Comparison of ENCODE assay signal across 21 mouse cellular contexts in the genomic region with DNA sequence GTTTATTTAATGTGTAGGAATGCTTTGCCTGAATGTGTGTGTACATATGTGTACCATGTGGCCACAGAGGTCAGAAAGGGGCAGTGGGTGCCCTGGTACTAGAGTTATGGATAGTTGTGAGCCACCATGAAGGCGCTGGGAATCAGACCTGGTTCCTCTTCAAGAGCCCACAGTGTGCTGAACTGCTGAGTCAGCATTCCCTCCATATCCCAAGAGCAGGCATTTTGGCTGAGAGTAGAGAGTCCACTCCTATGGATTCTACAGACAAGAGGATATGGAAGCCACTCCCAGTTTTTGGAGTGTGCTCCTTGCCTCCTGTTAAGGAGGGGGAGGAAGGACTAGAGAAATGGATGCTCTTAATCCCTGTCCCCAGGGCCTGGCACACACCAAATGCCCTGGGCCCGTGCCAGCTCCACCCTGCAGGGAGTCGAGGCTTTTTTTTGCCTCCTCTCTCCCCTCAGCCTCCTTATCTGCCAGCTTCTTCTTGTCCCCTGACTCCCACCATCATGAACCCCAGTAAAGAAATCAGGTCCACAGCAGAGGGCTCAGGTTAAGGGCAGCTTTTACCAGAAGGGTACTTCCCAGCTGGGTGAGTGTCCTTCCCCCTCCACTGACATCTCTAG. TPM values are rescaled to one million over a fixed set of nuclear protein-coding genes. Genes with fewer than 3 reads are reported as not detected.
DNase-seq lines count a peak whose midpoint lies in the region; ATAC-seq and TF ChIP-seq lines count a peak whose summit lies in the region.
"Had no signal": no experiment of that assay in that cellular context is flagged by ENCODE, and none has a peak within 500 bp of the region (broad histone marks: within the 10 kb centered on the region; RNA-seq: fewer than 3 reads in every experiment).

No protein-coding gene starts in this region.

- intact Hi-C loops in left cerebral cortex, postnatal 36 days (cut with DNase I): no loop called here

- no peak overlapping the region for H3K27ac ChIP-seq in lung, embryonic 14.5 days (ENCODE audit: low read depth)
- no peak overlapping the region for H3K27ac ChIP-seq in lung, postnatal 0 days (ENCODE audit: low read length)
- H3K27ac ChIP-seq: embryonic facial prominence, embryonic 15.5 days; forebrain, embryonic 13.5 days; hindbrain, embryonic 14.5 days; intestine, embryonic 15.5 days; kidney, embryonic 15.5 days; liver, embryonic 13.5 days; neural tube, embryonic 12.5 days had no signal

- H3K9ac ChIP-seq in lung, embryonic 14.5 days: no peak overlapping the region
- no peak overlapping the region for H3K9ac ChIP-seq in lung, postnatal 0 days (replicated peaks; ENCODE audit: low read depth)
- H3K9ac ChIP-seq: embryonic facial prominence, embryonic 15.5 days; forebrain, embryonic 13.5 days; hindbrain, embryonic 14.5 days; intestine, embryonic 15.5 days; kidney, embryonic 15.5 days; neural tube, embryonic 12.5 days had no signal

- peak; percentile 35 for DNase-seq in adrenal gland, postnatal 14 days
- DNase-seq in adrenal gland, adult 18-20 months (ENCODE audit: low spot score in 2 of 2): no peak
- peak; percentile 22 for DNase-seq in lung, embryonic 14.5 days
- DNase-seq in lung, postnatal 0 days (ENCODE audit: low spot score): no peak
- no peak for DNase-seq in gastrocnemius, postnatal 25 days
- no peak for DNase-seq in left cerebral cortex, postnatal 36 days (ENCODE audit: low spot score in 2 of 2)
- no peak for DNase-seq in B cell, adult 2 months
- DNase-seq: cerebellum, adult 8-10 months; gastrocnemius, postnatal 14 days; heart, postnatal 14 days; layer of hippocampus, postnatal 36 days; liver, embryonic 13.5 days; lung, postnatal 14 days; thymus, postnatal 14 days had no signal

- no peak for ATAC-seq in lung, embryonic 14.5 days (ENCODE audit: insufficient read depth)
- ATAC-seq in lung, postnatal 0 days: no peak
- ATAC-seq in megakaryocyte progenitor cell, adult 5-6 weeks (replicated peaks; ENCODE audit: poor library complexity): peak; percentile 49
- ATAC-seq: forebrain, embryonic 13.5 days; intestine, embryonic 15.5 days had no signal

- H3K27me3 ChIP-seq in lung, embryonic 14.5 days (ENCODE audit: insufficient read depth, low read length): no peaks in the 10 kb centered on the region
- H3K27me3 ChIP-seq in lung, postnatal 0 days (replicated peaks; ENCODE audit: insufficient read depth, low read length): no peaks in the 10 kb centered on the region
- H3K27me3 ChIP-seq: intestine, embryonic 15.5 days had no signal

- no peak for TF ChIP-seq CTCF in lung, embryonic 14.5 days (IDR thresholded peaks at IDR 0.05; ENCODE audit: low read depth)
- no peak for TF ChIP-seq CTCF in lung, postnatal 0 days (IDR thresholded peaks at IDR 0.05)

- 66% methylated on average over 3 of the region's 3 CpGs for WGBS in lung, embryonic 14.5 days
- WGBS in lung, postnatal 0 days: 52% methylated on average over 3 of the region's 3 CpGs

- H3K4me3 ChIP-seq in lung, embryonic 14.5 days (ENCODE audit: low read depth, low read length): no peak overlapping the region
- no peak overlapping the region for H3K4me3 ChIP-seq in lung, postnatal 0 days (ENCODE audit: low read depth, low read length)
- H3K4me3 ChIP-seq: embryonic facial prominence, embryonic 15.5 days; forebrain, embryonic 13.5 days; intestine, embryonic 15.5 days; kidney, embryonic 15.5 days; liver, embryonic 13.5 days; neural tube, embryonic 12.5 days had no signal

- no peaks in the 10 kb centered on the region for H3K36me3 ChIP-seq in lung, embryonic 14.5 days (ENCODE audit: insufficient read depth)
- H3K36me3 ChIP-seq in lung, postnatal 0 days (ENCODE audit: insufficient read depth, low read length): no peaks in the 10 kb centered on the region
- H3K36me3 ChIP-seq: embryonic facial prominence, embryonic 15.5 days; intestine, embryonic 15.5 days; kidney, embryonic 15.5 days; liver, embryonic 13.5 days; neural tube, embryonic 12.5 days had no signal

- H3K9me3 ChIP-seq in lung, embryonic 14.5 days (ENCODE audit: low read depth, low read length): no peaks in the 10 kb centered on the region
- no peaks in the 10 kb centered on the region for H3K9me3 ChIP-seq in lung, postnatal 0 days (ENCODE audit: low read length)
- H3K9me3 ChIP-seq: embryonic facial prominence, embryonic 15.5 days; forebrain, embryonic 13.5 days; intestine, embryonic 15.5 days; kidney, embryonic 15.5 days; liver, embryonic 13.5 days; neural tube, embryonic 12.5 days had no signal

- no peak overlapping the region for H3K4me2 ChIP-seq in lung, embryonic 14.5 days
- H3K4me2 ChIP-seq in lung, postnatal 0 days (replicated peaks; ENCODE audit: low read depth, low read length): no peak overlapping the region
- H3K4me2 ChIP-seq: embryonic facial prominence, embryonic 15.5 days; forebrain, embryonic 13.5 days; hindbrain, embryonic 14.5 days; intestine, embryonic 15.5 days; kidney, embryonic 15.5 days; liver, embryonic 13.5 days; neural tube, embryonic 12.5 days had no signal

- H3K4me1 ChIP-seq in lung, embryonic 14.5 days (ENCODE audit: insufficient read depth): peaks cover 9% of the 10 kb centered on the region
- no peaks in the 10 kb centered on the region; the same call in 1 of the 2 replicates for H3K4me1 ChIP-seq in lung, postnatal 0 days (ENCODE audit: insufficient read depth, low read depth, low read length)

- no peak for TF ChIP-seq EP300 in lung, postnatal 0 days (IDR thresholded peaks at IDR 0.05)

RNA-seq across cellular contexts. Expression of gene Fgd2, which starts 58.2 kb away (rescaled TPM):
- total RNA-seq in adrenal gland, postnatal 14 days (2021): 2.2 and 11.5 TPM in 2 replicates
- total RNA-seq in adrenal gland, adult 18-20 months (2021): 1 to 10 TPM; 3.7 to 9.5 TPM
- 15.7 and 19.2 TPM in 2 replicates for polyA plus RNA-seq in lung, embryonic 14.5 days (2014; fragmentation: Nextera tagmentation; extraction: Ambion mirVana)
- 11.9 and 14.2 TPM in 2 replicates for polyA plus RNA-seq in lung, postnatal 0 days (2015; fragmentation: Nextera tagmentation; extraction: Ambion mirVana)
- 19.1 and 22.0 TPM in 2 replicates for total RNA-seq in megakaryocyte progenitor cell, adult 5-6 weeks (2015)
- total RNA-seq in megakaryocyte progenitor cell, adult 5-6 weeks (2017): 19.6 and 28.5 TPM in 2 replicates
- total RNA-seq in gastrocnemius, postnatal 25 days (2021): 1 to 10 TPM; 1.2 to 1.6 TPM
- total RNA-seq in left cerebral cortex, postnatal 36 days (2021): 1 to 10 TPM; 5.6 to 7.0 TPM

Comparison
In these comparisons a context has a peak if more than half of its experiments do, and no peak if none do; other contexts are left out.
1. DNase-seq: peak in adrenal gland, postnatal 14 days (single experiment) and lung, embryonic 14.5 days (single experiment); none in adrenal gland, adult 18-20 months (0 of 2), lung, postnatal 0 days (single experiment), gastrocnemius, postnatal 25 days (single experiment), left cerebral cortex, postnatal 36 days (0 of 2) and B cell, adult 2 months (0 of 2).